Mouse (Mus musculus) megakaryocyte, embryonic 14.5 days (primary cell): ENCODE measurements around the gene Ldlrad3.

Experiments
- FLI1 ChIP-seq: IDR thresholded peaks from 2 replicates; pipeline ENCODE4 v1.6.1; 2012; ENCODE audit warnings: low read length, inconsistent platforms, mixed read lengths
- GATA1 ChIP-seq: IDR thresholded peaks from 3 replicates; pipeline ENCODE4 v1.6.1; 2012; ENCODE audit warnings: mixed read lengths, low read length, inconsistent platforms, borderline replicate concordance

DNA sequence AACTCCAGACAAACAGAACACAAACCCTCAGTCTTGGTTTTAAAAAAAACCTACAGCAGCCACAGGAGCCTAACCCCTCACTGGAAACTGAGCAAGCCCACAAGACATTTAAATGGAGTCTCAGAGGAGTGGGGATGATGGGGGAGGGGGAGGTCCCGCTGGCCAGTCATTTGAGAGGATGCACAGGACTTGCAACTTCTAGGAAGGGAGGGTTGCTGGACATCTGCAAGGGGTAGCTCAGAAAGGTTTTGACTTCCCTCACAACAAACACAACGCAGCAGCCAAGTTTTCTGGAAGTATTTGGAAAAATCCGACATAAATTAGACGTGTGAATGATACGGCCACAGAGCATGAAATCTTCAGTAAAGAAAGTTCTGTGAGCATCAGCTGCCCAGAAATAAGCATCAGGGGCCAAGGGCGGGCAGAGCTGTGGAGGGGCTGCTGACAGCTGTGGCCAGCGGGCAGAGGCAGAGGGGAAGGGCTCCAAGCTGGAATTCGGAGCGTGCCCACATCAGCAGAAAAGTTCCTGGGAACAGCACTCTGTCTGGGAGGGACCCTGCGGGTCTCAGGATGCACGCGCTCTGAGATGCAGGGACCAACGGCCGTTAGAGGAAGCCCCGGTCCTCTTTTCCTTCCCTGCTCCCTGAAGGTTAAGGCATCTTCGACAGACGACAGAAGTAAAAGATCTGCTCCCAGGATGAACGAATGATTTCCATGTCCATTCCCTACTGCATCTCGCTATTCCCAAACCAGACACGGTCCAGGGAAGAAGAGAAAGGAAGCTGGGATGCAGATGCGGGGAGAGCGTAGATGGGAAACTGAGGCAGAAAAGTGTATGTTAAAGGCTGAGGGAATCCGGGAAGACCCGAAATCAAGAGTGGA is 875 bp downstream of the Ldlrad3 start:
- TF ChIP-seq GATA1 (no peak), FLI1 (no peak)
